Mouse (Mus musculus) neural tube, embryonic 15.5 days (tissue): Measurements from ENCODE around the gene Sap30l. TPM values are rescaled to one million over a fixed set of nuclear protein-coding genes. Genes with fewer than 3 reads are reported as not detected.
A peak's percentile ranks its signal among the peaks of the same experiment; 100 is the strongest.
"Not testable (repeated sequence)": the region's sequence is repeated elsewhere in the genome, so short reads cannot be mapped to it uniquely, and the experiment has no call there.

Experiments used
- ATAC-seq: fragments of 200-750 bp; cut with Nextera tagmentation; 2 replicates; pipeline ENCODE4 v1.8.0; 2017; ENCODE audit warnings: mild to moderate bottlenecking, moderate TSS enrichment, moderate library complexity; ENCODE audit not compliant: low FRiP score
- H3K27ac ChIP-seq: fragments of 300-500 bp; sonication (generic); replicated peaks from 2 replicates; pipeline ENCODE4 v1.5.1; 2015; ENCODE audit warnings: mild to moderate bottlenecking, inconsistent platforms
- H3K27me3 ChIP-seq: fragments of 300-500 bp; sonication (generic); replicated peaks from 2 replicates; pipeline ENCODE4 v1.6.1; 2015; ENCODE audit warnings: inconsistent platforms
- H3K36me3 ChIP-seq: fragments of 300-500 bp; sonication (generic); 2 replicates; pipeline ENCODE4 v1.6.1; 2015; ENCODE audit warnings: inconsistent platforms
- H3K4me1 ChIP-seq: fragments of 300-500 bp; sonication (generic); 2 replicates; pipeline ENCODE4 v1.6.1; 2015; ENCODE audit warnings: inconsistent platforms
- H3K4me2 ChIP-seq: fragments of 300-500 bp; sonication (generic); 2 replicates; pipeline ENCODE4 v1.6.1; 2015; ENCODE audit warnings: inconsistent platforms, mild to moderate bottlenecking, moderate library complexity
- H3K4me3 ChIP-seq: fragments of 300-500 bp; sonication (generic); replicated peaks from 2 replicates; pipeline ENCODE4 v1.5.1; 2015; ENCODE audit warnings: mild to moderate bottlenecking, inconsistent platforms
- H3K9ac ChIP-seq: fragments of 300-500 bp; sonication (generic); replicated peaks from 2 replicates; pipeline ENCODE4 v1.6.1; 2015; ENCODE audit warnings: mild to moderate bottlenecking, inconsistent platforms
- H3K9me3 ChIP-seq: fragments of 300-500 bp; sonication (generic); replicated peaks from 2 replicates; pipeline ENCODE4 v1.6.1; 2016; ENCODE audit warnings: inconsistent platforms
- WGBS: fragments of 180-500 bp; shearing (Covaris S2); methylation state at CpG from one replicate; pipeline ENCODE4 v1.1.7; 2015; ENCODE audit warnings: mixed read lengths; 5-methylcytosine and 5-hydroxymethylcytosine counted together
- polyA plus RNA-seq: library from polyadenylated mRNA; unstranded; fragments of >200 nt; fragmentation: Nextera tagmentation; extraction: Ambion mirVana; gene quantifications from 2 replicates; pipeline ENCODE4 v1.2.1, GENCODE M21; 2015

Gene Sap30l
- polyA plus RNA-seq, 1 experiment from 2014 or later, result 12.4 TPM

- Histone ChIP-seq H3K27ac (no peak overlapping the region), H3K36me3 (no peaks in the 10 kb centered on the region), H3K4me2 (no peak overlapping the region), H3K9ac (no peak overlapping the region), H3K9me3 (no peaks in the 10 kb centered on the region), H3K4me3 (no peak overlapping the region), H3K27me3 (peaks cover 85% of the 10 kb centered on the region), H3K4me1 (peaks cover 35% of the 10 kb centered on the region)
- 2% methylated on average over 30 of the region's 30 CpGs for WGBS
- ATAC-seq, result no peak
These were observed 32.0 kb downstream of the Sap30l start for GRCm38 (mm10) chr11:57833296-57833977.

- H3K27ac ChIP-seq, result no peak overlapping the region
- no peak overlapping the region for H3K9ac ChIP-seq
- no peak overlapping the region for H3K4me3 ChIP-seq
- WGBS, result 9% methylated on average over 6 of the region's 6 CpGs
- H3K27me3 ChIP-seq, result peaks cover 86% of the 10 kb centered on the region
- H3K9me3 ChIP-seq, result no peaks in the 10 kb centered on the region
- H3K4me2 ChIP-seq, result no peak overlapping the region
- H3K36me3 ChIP-seq, result no peaks in the 10 kb centered on the region
- peaks cover 34% of the 10 kb centered on the region for H3K4me1 ChIP-seq
- no peak for ATAC-seq
These were observed 32.6 kb downstream of the Sap30l start for GRCm38 (mm10) chr11:57834031-57834430.

- Histone ChIP-seq H3K4me3 (no peak overlapping the region), H3K4me2 (no peak overlapping the region), H3K4me1 (peaks cover 29% of the 10 kb centered on the region), H3K36me3 (no peaks in the 10 kb centered on the region), H3K27me3 (peaks cover 86% of the 10 kb centered on the region), H3K9me3 (no peaks in the 10 kb centered on the region), H3K27ac (no peak overlapping the region), H3K9ac (no peak overlapping the region)
- no peak for ATAC-seq
- WGBS, result 7% methylated on average over 2 of the region's 2 CpGs
These were observed 33.9 kb downstream of the Sap30l start for GRCm38 (mm10) chr11:57835331-57835730.

GRCm38 (mm10) chr11:57835931-57836330 is 34.5 kb downstream of the Sap30l start:
- H3K9me3 ChIP-seq, result no peaks in the 10 kb centered on the region
- H3K4me2 ChIP-seq, result no peak overlapping the region
- no peak overlapping the region for H3K4me3 ChIP-seq
- no peaks in the 10 kb centered on the region for H3K36me3 ChIP-seq
- peaks cover 30% of the 10 kb centered on the region for H3K4me1 ChIP-seq
- no peak for ATAC-seq
- peaks cover 83% of the 10 kb centered on the region for H3K27me3 ChIP-seq
- WGBS, result 11% methylated on average over 3 of the region's 3 CpGs
- no peak overlapping the region for H3K27ac ChIP-seq
- H3K9ac ChIP-seq, result no peak overlapping the region

- H3K9me3 ChIP-seq, result no peaks in the 10 kb centered on the region
- no peak overlapping the region for H3K4me2 ChIP-seq
- H3K4me3 ChIP-seq, result no peak overlapping the region
- no peak for ATAC-seq
- H3K4me1 ChIP-seq, result peaks cover 32% of the 10 kb centered on the region
- peaks cover 81% of the 10 kb centered on the region for H3K27me3 ChIP-seq
- H3K9ac ChIP-seq, result no peak overlapping the region
- no peaks in the 10 kb centered on the region for H3K36me3 ChIP-seq
- no peak overlapping the region for H3K27ac ChIP-seq
- 11% methylated on average over 9 of the region's 9 CpGs for WGBS
These were observed 35.0 kb downstream of the Sap30l start for GRCm38 (mm10) chr11:57836401-57836800.

GRCm38 (mm10) chr11:57836872-57837680 is 35.6 kb downstream of the Sap30l start:
- Histone ChIP-seq H3K9me3 (no peaks in the 10 kb centered on the region), H3K36me3 (no peaks in the 10 kb centered on the region), H3K4me2 (peak overlapping the region; percentile 33), H3K9ac (no peak overlapping the region), H3K4me3 (peak overlapping the region; percentile 8; the same call in 1 of the 2 replicates), H3K27ac (no peak overlapping the region), H3K27me3 (peaks cover 80% of the 10 kb centered on the region), H3K4me1 (peaks cover 32% of the 10 kb centered on the region)
- WGBS, result under 1% methylated on average over 38 of the region's 38 CpGs
- ATAC-seq, result no peak

- WGBS, result 4% methylated on average over 22 of the region's 22 CpGs
- ATAC-seq, result no peak
- no peak overlapping the region for H3K27ac ChIP-seq
- H3K9ac ChIP-seq, result no peak overlapping the region
- H3K4me1 ChIP-seq, result peaks cover 32% of the 10 kb centered on the region
- peaks cover 78% of the 10 kb centered on the region for H3K27me3 ChIP-seq
- H3K4me2 ChIP-seq, result no peak overlapping the region
- no peaks in the 10 kb centered on the region for H3K9me3 ChIP-seq
- no peaks in the 10 kb centered on the region for H3K36me3 ChIP-seq
- no peak overlapping the region for H3K4me3 ChIP-seq
These were observed 36.6 kb downstream of the Sap30l start for GRCm38 (mm10) chr11:57837861-57838680.

GRCm38 (mm10) chr11:57840986-57841385 is 39.5 kb downstream of the Sap30l start:
- Histone ChIP-seq H3K4me3 (no peak overlapping the region), H3K4me2 (peak overlapping the region; percentile 22), H3K27me3 (peaks cover 53% of the 10 kb centered on the region), H3K9ac (no peak overlapping the region), H3K27ac (0 out of 2 replicates have a peak overlapping the region, but pooled peaks have one; percentile 42), H3K36me3 (no peaks in the 10 kb centered on the region), H3K9me3 (no peaks in the 10 kb centered on the region), H3K4me1 (peaks cover 25% of the 10 kb centered on the region)
- no peak for ATAC-seq
- 15% methylated on average over 10 of the region's 10 CpGs for WGBS

GRCm38 (mm10) chr11:57841391-57841790 is 40.0 kb downstream of the Sap30l start:
- Histone ChIP-seq H3K27ac (0 out of 2 replicates have a peak overlapping the region, but pooled peaks have one; percentile 42), H3K27me3 (peaks cover 49% of the 10 kb centered on the region), H3K4me2 (peak overlapping the region; percentile 22), H3K9me3 (no peaks in the 10 kb centered on the region), H3K4me1 (peaks cover 25% of the 10 kb centered on the region), H3K9ac (no peak overlapping the region), H3K4me3 (no peak overlapping the region), H3K36me3 (no peaks in the 10 kb centered on the region)
- ATAC-seq, result no peak
- WGBS, result 32% methylated on average over 7 of the region's 7 CpGs

GRCm38 (mm10) chr11:57846421-57847363 is 45.3 kb downstream of the Sap30l start:
- H3K4me1 ChIP-seq, H3K4me2 ChIP-seq, ATAC-seq, H3K4me3 ChIP-seq, H3K27ac ChIP-seq, H3K9ac ChIP-seq, H3K9me3 ChIP-seq, H3K36me3 ChIP-seq: not testable (repeated sequence)
- WGBS, result 87% methylated on average over 8 of the region's 9 CpGs
- H3K27me3 ChIP-seq, result peaks cover 15% of the 10 kb centered on the region

GRCm38 (mm10) chr11:57847396-57847795 is 46.0 kb downstream of the Sap30l start:
- no peak overlapping the region for H3K27ac ChIP-seq
- no peaks in the 10 kb centered on the region for H3K9me3 ChIP-seq
- no peak overlapping the region for H3K4me2 ChIP-seq
- WGBS, result 76% methylated on average over 7 of the region's 7 CpGs
- no peak for ATAC-seq
- no peaks in the 10 kb centered on the region for H3K36me3 ChIP-seq
- H3K9ac ChIP-seq, result no peak overlapping the region
- no peaks in the 10 kb centered on the region for H3K4me1 ChIP-seq
- H3K27me3 ChIP-seq, result peaks cover 11% of the 10 kb centered on the region
- no peak overlapping the region for H3K4me3 ChIP-seq
